Mouse (Mus musculus) hindbrain, embryonic 16.5 days (tissue): ENCODE measurements at regions not wholly inside any gene's neighbourhood (a gene's known extent, or its start where the extent isn't known, plus 50 kb on each side); places are given as distances from the start of the nearest gene placed in this dataset.

Source experiments
- ATAC-seq: fragments of 200-750 bp; cut with Nextera tagmentation; 2 replicates; pipeline ENCODE4 v1.8.0; 2017; ENCODE audit warnings: moderate TSS enrichment, moderate library complexity
- H3K27ac ChIP-seq: fragments of 300-500 bp; sonication (generic); 2 replicates; pipeline ENCODE4 v1.5.1; 2014; ENCODE audit warnings: low read depth, mild to moderate bottlenecking, control low read depth, low read length, moderate library complexity
- H3K27me3 ChIP-seq: fragments of 300-500 bp; sonication (generic); replicated peaks from 2 replicates; pipeline ENCODE4 v1.6.1; 2014; ENCODE audit warnings: low read length; ENCODE audit not compliant: control insufficient read depth, insufficient read depth
- H3K36me3 ChIP-seq: fragments of 300-500 bp; sonication (generic); 2 replicates; pipeline ENCODE4 v1.6.1; 2014; ENCODE audit warnings: mild to moderate bottlenecking, low read length, moderate library complexity, mixed read lengths; ENCODE audit not compliant: control insufficient read depth, insufficient read depth
- H3K4me1 ChIP-seq: fragments of 300-500 bp; sonication (generic); 2 replicates; pipeline ENCODE4 v1.6.1; 2014; ENCODE audit warnings: low read depth, low read length; ENCODE audit not compliant: control insufficient read depth, insufficient read depth
- H3K4me2 ChIP-seq: fragments of 300-500 bp; sonication (generic); 2 replicates; pipeline ENCODE4 v1.6.1; 2014; ENCODE audit warnings: mild to moderate bottlenecking, low read length, control low read depth, moderate library complexity
- H3K4me3 ChIP-seq: fragments of 300-500 bp; sonication (generic); 2 replicates; pipeline ENCODE4 v1.5.1; 2014; ENCODE audit warnings: mild to moderate bottlenecking, low read length, control low read depth, moderate library complexity
- H3K9ac ChIP-seq: fragments of 300-500 bp; sonication (generic); 2 replicates; pipeline ENCODE4 v1.6.1; 2014; ENCODE audit warnings: low read depth, mild to moderate bottlenecking, control low read depth, low read length, moderate library complexity
- H3K9me3 ChIP-seq: fragments of 300-500 bp; sonication (generic); 2 replicates; pipeline ENCODE4 v1.6.1; 2014; ENCODE audit warnings: mild to moderate bottlenecking, low read length, moderate library complexity; ENCODE audit not compliant: control insufficient read depth
- WGBS: fragments of 180-500 bp; shearing (Covaris S2); extraction: QIAGEN DNeasy Blood & Tissue Kit; methylation state at CpG from one replicate; pipeline ENCODE4 v1.1.7; 2014; 5-methylcytosine and 5-hydroxymethylcytosine counted together

- Histone ChIP-seq H3K27ac (no peak overlapping the region), H3K27me3 (no peaks in the 10 kb centered on the region), H3K36me3 (no peaks in the 10 kb centered on the region), H3K4me2 (no peak overlapping the region), H3K9ac (no peak overlapping the region), H3K9me3 (no peaks in the 10 kb centered on the region; the same call in 1 of the 2 replicates), H3K4me1 (no peaks in the 10 kb centered on the region), H3K4me3 (no peak overlapping the region)
- no peak for ATAC-seq
- 90% methylated on average over 3 of the region's 3 CpGs for WGBS
Measured at GRCm38 (mm10) chr4:91503273-91503672, 102.7 kb upstream of the Elavl2 start.

- 60% methylated on average over 3 of the region's 3 CpGs for WGBS
- H3K36me3 ChIP-seq, result no peaks in the 10 kb centered on the region
- H3K4me1 ChIP-seq, result no peaks in the 10 kb centered on the region
- no peaks in the 10 kb centered on the region for H3K9me3 ChIP-seq
- no peak overlapping the region for H3K27ac ChIP-seq
- H3K27me3 ChIP-seq, result no peaks in the 10 kb centered on the region
- no peak for ATAC-seq
- H3K9ac ChIP-seq, result no peak overlapping the region
- H3K4me2 ChIP-seq, result no peak overlapping the region
- H3K4me3 ChIP-seq, result no peak overlapping the region
Measured at GRCm38 (mm10) chr4:91481863-91482475, 81.4 kb upstream of the Elavl2 start.
